Mouse (Mus musculus): ENCODE measurements at regions not wholly inside any gene's neighbourhood (a gene's known extent, or its start where the extent isn't known, plus 50 kb on each side); places are given as distances from the start of the nearest gene placed in this dataset.

- TF ChIP-seq CTCF (IDR thresholded peaks at IDR 0.05; ENCODE audit: control insufficient read depth, insufficient read depth, insufficient read length), result no peak
- TF ChIP-seq CEBPB (IDR thresholded peaks at IDR 0.05; ENCODE audit: low read depth), result no peak
- TF ChIP-seq FOSL1 (IDR thresholded peaks at IDR 0.05; ENCODE audit: insufficient read depth, low read length, poor library complexity, severe bottlenecking), result no peak
- TF ChIP-seq MYOD1 (IDR thresholded peaks at IDR 0.05; ENCODE audit: control insufficient read depth, insufficient read length, low read depth), result peak; percentile 73
- TF ChIP-seq USF1 (IDR thresholded peaks at IDR 0.05; ENCODE audit: low read depth), result no peak
Observed at GRCm38 (mm10) chr1:73361300-73361699, 345.6 kb upstream of the Tnp1 start.

Measured in C2C12 (cell line).